Mouse (Mus musculus) lung, adult 2 months (tissue): ENCODE measurements around the gene Cblb.

Source experiments
- CTCF ChIP-seq: fragments of 200-500 bp; IDR thresholded peaks from 2 replicates; pipeline ENCODE4 v1.5.1; 2011; ENCODE audit warnings: mild to moderate bottlenecking, low read length, control low read depth; ENCODE audit not compliant: insufficient read depth
- POLR2A ChIP-seq: fragments of 200-500 bp; IDR thresholded peaks from 2 replicates; pipeline ENCODE4 v1.6.1; 2011; ENCODE audit warnings: low read depth, mild to moderate bottlenecking, control low read depth, low read length, borderline replicate concordance; ENCODE audit errors: extremely low read depth

- TF ChIP-seq POLR2A (peak; percentile 6; the same call in 1 of the 2 replicates), CTCF (no peak)
Measured at GRCm38 (mm10) chr16:52094735-52095459, 63.9 kb downstream of the Cblb start.
